Mouse (Mus musculus) olfactory bulb, adult 2 months (tissue): ENCODE data around the gene Serpinb1b. TPM values are rescaled to one million over a fixed set of nuclear protein-coding genes. Genes with fewer than 3 reads are reported as not detected.

Experiments used
- H3K27ac ChIP-seq: fragments of 200-500 bp; 2 replicates; pipeline ENCODE4 v1.5.1; 2012; ENCODE audit warnings: low read depth, low read length; ENCODE audit not compliant: insufficient read depth
- H3K4me1 ChIP-seq: fragments of 200-500 bp; 2 replicates; pipeline ENCODE4 v1.6.1; 2012; ENCODE audit warnings: low read length; ENCODE audit not compliant: control insufficient read depth, insufficient read depth
- H3K4me3 ChIP-seq: fragments of 200-500 bp; 2 replicates; pipeline ENCODE4 v1.5.1; 2012; ENCODE audit warnings: mild to moderate bottlenecking, low read depth, low read length, moderate library complexity; ENCODE audit not compliant: insufficient read depth
- CTCF ChIP-seq: fragments of 200-500 bp; IDR thresholded peaks from 2 replicates; pipeline ENCODE4 v1.5.1; 2012; ENCODE audit warnings: low read depth, mild to moderate bottlenecking, low read length, moderate library complexity; ENCODE audit not compliant: insufficient read depth
- POLR2A ChIP-seq: fragments of 200-500 bp; IDR thresholded peaks from 2 replicates; pipeline ENCODE4 v1.6.1; 2012; ENCODE audit warnings: mild to moderate bottlenecking, low read depth, low read length, moderate library complexity; ENCODE audit not compliant: insufficient read depth
- WGBS: fragments of 180-500 bp; shearing (Covaris S2); methylation state at CpG from one replicate; pipeline ENCODE4 v1.1.7; 2018; 5-methylcytosine and 5-hydroxymethylcytosine counted together
- polyA plus RNA-seq: library from polyadenylated mRNA; stranded (reverse); fragments of >200 nt; gene quantifications from 2 replicates; pipeline ENCODE4 v1.2.4, GENCODE M21; 2012; ENCODE audit warnings: low replicate concordance; ENCODE audit not compliant: missing spikeins, insufficient read depth, insufficient read length

The Serpinb1b gene
- polyA plus RNA-seq, 1 experiment: not detected

DNA sequence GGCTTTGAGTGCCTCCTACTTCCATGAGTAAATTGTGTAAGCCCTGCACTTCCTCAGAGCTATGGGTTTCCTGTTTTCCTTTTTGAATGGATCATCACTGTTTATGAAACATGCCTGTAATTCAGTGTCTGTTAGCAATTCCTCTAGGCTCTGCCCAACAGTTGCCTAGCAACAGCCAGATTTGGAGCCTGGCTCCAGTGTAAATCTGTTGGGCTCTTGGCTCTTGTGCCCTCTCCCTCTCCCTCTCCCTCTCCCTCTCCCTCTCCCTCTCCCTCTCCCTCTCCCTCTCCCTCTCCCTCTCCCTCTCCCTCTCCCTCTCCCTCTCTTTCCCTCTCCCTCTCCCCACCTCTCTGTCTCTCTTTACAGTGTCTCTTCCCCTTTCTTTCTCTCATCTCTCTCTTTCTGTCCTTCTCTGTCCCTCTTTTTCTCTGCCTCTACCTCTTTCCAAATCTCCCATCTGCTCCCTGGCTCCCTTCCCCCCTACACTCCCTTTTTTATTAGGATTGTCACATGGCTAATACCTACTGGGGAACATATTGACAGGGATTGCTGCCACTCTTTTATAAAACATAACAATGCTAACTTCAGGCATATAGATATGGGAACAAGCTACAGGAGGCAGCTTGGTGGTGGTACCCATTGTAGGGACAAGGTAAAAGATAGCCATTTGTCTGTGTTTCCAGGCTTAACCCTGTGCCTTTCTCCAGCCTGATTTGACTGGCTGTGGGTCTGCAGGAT, 7.5 kb downstream of the Serpinb1b start:
- TF ChIP-seq CTCF (no peak), POLR2A (no peak)
- H3K27ac ChIP-seq: no peak overlapping the region
- no peak overlapping the region for H3K4me3 ChIP-seq
- no peaks in the 10 kb centered on the region for H3K4me1 ChIP-seq

- Histone ChIP-seq H3K27ac (no peak overlapping the region), H3K4me3 (no peak overlapping the region), H3K4me1 (no peaks in the 10 kb centered on the region)
- WGBS: 74% methylated on average over 3 of the region's 3 CpGs
- TF ChIP-seq POLR2A: no peak
- no peak for TF ChIP-seq CTCF
Observed at GRCm38 (mm10) chr13:33089566-33089965, 11.2 kb downstream of the Serpinb1b start.

DNA sequence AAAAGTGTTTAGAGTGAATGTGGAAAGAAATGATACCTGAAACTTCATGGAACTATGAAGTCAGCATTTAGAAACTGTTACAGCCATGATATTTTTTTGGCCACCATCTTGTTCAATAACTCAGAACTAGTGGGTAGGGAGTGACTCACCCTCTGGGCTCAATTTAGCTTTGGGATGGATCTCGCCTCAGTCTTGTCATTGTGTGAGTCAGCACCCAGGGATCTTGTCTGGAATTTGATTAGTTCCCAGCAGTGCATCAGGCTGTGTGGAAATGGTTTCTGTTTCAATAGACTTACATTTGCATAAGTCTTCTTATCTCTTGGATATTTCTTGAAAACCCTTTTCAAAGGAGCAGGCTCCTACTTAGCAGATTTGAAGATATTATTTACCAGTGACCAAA, 12.2 kb downstream of the Serpinb1b start:
- TF ChIP-seq POLR2A: no peak
- no peak for TF ChIP-seq CTCF
- no peaks in the 10 kb centered on the region for H3K4me1 ChIP-seq
- H3K4me3 ChIP-seq: no peak overlapping the region
- 44% methylated on average over 1 of the region's 1 CpGs for WGBS
- no peak overlapping the region for H3K27ac ChIP-seq

- TF ChIP-seq CTCF (no peak), POLR2A (no peak)
- Histone ChIP-seq H3K4me3 (no peak overlapping the region), H3K4me1 (no peaks in the 10 kb centered on the region), H3K27ac (no peak overlapping the region)
- WGBS: 100% methylated on average over 1 of the region's 1 CpGs
Observed at GRCm38 (mm10) chr13:33091306-33091705, 12.9 kb downstream of the Serpinb1b start.

- H3K4me1 ChIP-seq: no peaks in the 10 kb centered on the region
- no peak overlapping the region for H3K4me3 ChIP-seq
- TF ChIP-seq POLR2A (no peak), CTCF (no peak)
- WGBS: 80% methylated on average over 1 of the region's 1 CpGs
- no peak overlapping the region for H3K27ac ChIP-seq
Observed at GRCm38 (mm10) chr13:33095575-33095974, 17.2 kb downstream of the Serpinb1b start.

DNA sequence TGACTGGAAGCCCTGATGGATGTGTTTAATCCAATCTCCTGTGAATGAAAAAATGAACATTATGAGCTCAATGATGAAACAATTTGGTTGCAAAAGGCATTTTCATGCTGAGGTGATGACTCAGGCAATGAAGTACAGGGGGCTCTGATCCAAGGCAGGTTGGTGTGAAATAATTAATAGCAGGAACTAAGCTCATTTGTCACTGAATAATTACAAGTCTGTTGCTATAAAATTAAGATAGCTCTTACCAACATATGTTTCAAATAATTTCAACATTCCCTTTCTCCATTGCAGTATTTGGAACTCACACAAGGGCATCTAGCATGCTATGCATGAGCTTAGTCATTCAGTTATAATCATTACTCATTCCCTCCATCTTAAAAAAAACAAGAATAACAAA, 27.3 kb downstream of the Serpinb1b start:
- H3K4me3 ChIP-seq: no peak overlapping the region
- no peaks in the 10 kb centered on the region for H3K4me1 ChIP-seq
- H3K27ac ChIP-seq: no peak overlapping the region
- TF ChIP-seq CTCF (no peak), POLR2A (no peak)

- Histone ChIP-seq H3K27ac (no peak overlapping the region), H3K4me1 (no peaks in the 10 kb centered on the region), H3K4me3 (no peak overlapping the region)
- 66% methylated on average over 3 of the region's 3 CpGs for WGBS
- no peak for TF ChIP-seq POLR2A
Observed at GRCm38 (mm10) chr13:33113054-33113453, 34.7 kb downstream of the Serpinb1b start.

DNA sequence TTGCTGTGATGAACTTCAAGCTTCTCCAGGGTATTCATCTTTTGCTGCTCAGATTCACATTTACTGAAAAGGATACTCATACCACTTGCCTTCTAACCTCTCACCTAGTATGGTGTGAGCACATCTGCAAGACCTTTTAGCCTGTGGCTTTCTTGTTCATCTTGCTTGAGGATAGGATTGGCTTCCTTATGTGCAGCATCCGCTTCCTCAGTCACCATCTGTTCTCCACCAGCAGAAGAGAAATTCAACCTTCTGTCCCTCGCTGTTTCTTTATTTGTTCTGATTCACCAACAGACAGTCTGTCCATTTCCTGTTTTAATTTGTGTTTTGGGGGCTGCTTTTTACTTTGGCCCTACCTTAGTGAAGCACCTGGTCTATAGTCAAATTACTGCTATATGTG, 59.3 kb downstream of the Serpinb1b start:
- TF ChIP-seq POLR2A (no peak), CTCF (no peak)
- no peak overlapping the region for H3K27ac ChIP-seq
- H3K4me1 ChIP-seq: no peaks in the 10 kb centered on the region
- 90% methylated on average over 2 of the region's 2 CpGs for WGBS
- H3K4me3 ChIP-seq: no peak overlapping the region

DNA sequence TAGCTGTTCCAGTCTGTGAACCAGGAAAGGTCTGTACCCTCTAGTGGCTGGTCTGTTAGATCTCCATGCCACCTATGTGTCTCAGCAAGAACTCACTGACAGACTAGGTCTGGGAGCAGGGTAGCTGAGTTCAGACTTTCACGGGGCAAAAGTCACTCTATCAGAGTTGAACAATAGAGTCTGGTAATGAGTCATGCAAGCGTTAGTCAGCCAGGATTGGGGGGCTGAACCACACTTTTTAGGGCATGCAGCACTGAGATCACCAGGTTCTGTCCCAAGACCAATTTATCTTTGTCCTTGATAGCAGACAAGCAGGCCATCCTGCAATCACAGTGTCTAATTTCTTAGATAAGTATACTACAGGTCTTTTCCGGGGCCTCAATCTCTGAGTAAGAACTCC, 63.1 kb downstream of the Serpinb1b start:
- TF ChIP-seq CTCF (no peak), POLR2A (no peak)
- no peak overlapping the region for H3K27ac ChIP-seq
- WGBS: 73% methylated on average over 3 of the region's 3 CpGs
- no peak overlapping the region for H3K4me3 ChIP-seq
- H3K4me1 ChIP-seq: no peaks in the 10 kb centered on the region

Other genes with a start within 250 kb of the Serpinb1b start
- not detected in 2 replicates for gene Serpinb1a, start 227.4 kb upstream of the Serpinb1b start, polyA plus RNA-seq
- gene Serpinb1c, start 180.4 kb upstream of the Serpinb1b start, polyA plus RNA-seq: not detected in 2 replicates
- not detected in 2 replicates for gene Serpinb6b, start 113.4 kb upstream of the Serpinb1b start, polyA plus RNA-seq
- not detected in 2 replicates for gene Serpinb9, start 75.3 kb upstream of the Serpinb1b start, polyA plus RNA-seq
- not detected in 2 replicates for gene Serpinb9b, start 51.2 kb upstream of the Serpinb1b start, polyA plus RNA-seq
- gene Serpinb9c, start 81.2 kb downstream of the Serpinb1b start, polyA plus RNA-seq: not detected in 2 replicates
- gene Serpinb9d, start 114.4 kb downstream of the Serpinb1b start, polyA plus RNA-seq: not detected in 2 replicates
- gene Serpinb9e, start 171.0 kb downstream of the Serpinb1b start, polyA plus RNA-seq: not detected in 2 replicates
- gene Serpinb9f, start 245.5 kb downstream of the Serpinb1b start, polyA plus RNA-seq: not detected in 2 replicates